Mouse (Mus musculus): ENCODE measurements around the gene Cabp1. TPM values are rescaled to one million over a fixed set of nuclear protein-coding genes. Genes with fewer than 3 reads are reported as not detected.
"Not testable (repeated sequence)": the region's sequence is repeated elsewhere in the genome, so short reads cannot be mapped to it uniquely, and the experiment has no call there.

Cabp1 gene
- polyA plus RNA-seq, 1 experiment from 2014 or later: 6.6 TPM

DNA sequence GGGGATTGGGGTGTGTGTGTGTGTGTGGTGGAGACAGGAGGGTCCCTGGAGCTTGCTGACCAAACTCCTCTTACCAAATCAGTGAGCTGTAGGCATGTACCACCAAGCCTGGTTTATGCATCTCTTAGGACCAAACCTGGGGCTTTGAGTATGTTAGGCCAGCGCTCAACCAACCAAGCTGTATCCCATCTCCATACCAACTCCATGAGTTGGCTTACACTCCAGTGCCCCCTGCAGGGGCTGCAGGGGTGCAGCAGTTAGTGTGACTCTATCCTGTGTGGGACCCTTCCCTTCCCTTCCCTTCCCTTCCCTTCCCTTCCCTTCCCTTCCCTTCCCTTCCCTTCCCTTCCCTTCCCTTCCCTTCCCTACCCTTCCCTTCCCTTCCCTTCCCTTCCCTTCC, 19.6 kb downstream of the Cabp1 start:
- no peak overlapping the region for H3K4me2 ChIP-seq (ENCODE audit: low read length)
- DNase-seq: no peak
- no peaks in the 10 kb centered on the region for H3K9me3 ChIP-seq (ENCODE audit: control insufficient read depth, low read length)
- no peak overlapping the region for H3K4me3 ChIP-seq (replicated peaks; ENCODE audit: low read depth, low read length)
- H3K27ac ChIP-seq (replicated peaks; ENCODE audit: low read depth, low read length): no peak overlapping the region
- H3K36me3 ChIP-seq (ENCODE audit: control insufficient read depth, insufficient read depth, low read length): no peaks in the 10 kb centered on the region
- no peaks in the 10 kb centered on the region for H3K27me3 ChIP-seq (ENCODE audit: control insufficient read depth, insufficient read depth, low read length)
- WGBS: 95% methylated on average over 1 of the region's 1 CpGs
- H3K4me1 ChIP-seq (ENCODE audit: control insufficient read depth, insufficient read depth, low read length): no peaks in the 10 kb centered on the region
- no peak for ATAC-seq (ENCODE audit: low FRiP score, low TSS enrichment)
- H3K9ac ChIP-seq (replicated peaks; ENCODE audit: low read length): no peak overlapping the region

DNA sequence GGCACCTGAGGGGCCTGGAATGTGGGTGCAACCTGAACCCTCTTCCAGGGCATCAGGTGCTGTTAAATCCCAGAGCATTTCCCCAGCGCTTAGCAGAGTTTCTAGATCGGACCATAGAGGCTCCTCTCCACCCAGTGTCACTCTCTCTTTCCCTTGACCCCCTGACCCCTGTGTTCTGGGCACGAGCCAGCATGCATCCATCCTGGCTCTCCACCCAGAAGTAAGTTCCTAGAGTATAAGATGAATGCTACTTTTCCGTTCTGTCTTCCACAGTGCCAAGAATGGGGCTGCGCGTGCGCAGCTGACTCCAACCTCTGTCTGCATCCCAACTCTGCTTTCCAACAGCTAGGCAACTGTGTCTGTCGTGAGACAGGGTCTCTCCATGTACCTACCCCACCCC, 24.0 kb downstream of the Cabp1 start:
- no peak overlapping the region for H3K27ac ChIP-seq (replicated peaks; ENCODE audit: low read depth, low read length)
- 0 out of 2 replicates have a peak, but pooled peaks cover 5% of the 10 kb centered on the region for H3K4me1 ChIP-seq (ENCODE audit: control insufficient read depth, insufficient read depth, low read length)
- H3K9me3 ChIP-seq (ENCODE audit: control insufficient read depth, low read length): no peaks in the 10 kb centered on the region
- WGBS: 81% methylated on average over 8 of the region's 8 CpGs
- ATAC-seq (ENCODE audit: low FRiP score, low TSS enrichment) (no peak), DNase-seq (no peak)
- H3K27me3 ChIP-seq (ENCODE audit: control insufficient read depth, insufficient read depth, low read length): no peaks in the 10 kb centered on the region
- H3K36me3 ChIP-seq (ENCODE audit: control insufficient read depth, insufficient read depth, low read length): no peaks in the 10 kb centered on the region
- no peak overlapping the region for H3K9ac ChIP-seq (replicated peaks; ENCODE audit: low read length)
- no peak overlapping the region for H3K4me2 ChIP-seq (ENCODE audit: low read length)
- H3K4me3 ChIP-seq (replicated peaks; ENCODE audit: low read depth, low read length): no peak overlapping the region

DNA sequence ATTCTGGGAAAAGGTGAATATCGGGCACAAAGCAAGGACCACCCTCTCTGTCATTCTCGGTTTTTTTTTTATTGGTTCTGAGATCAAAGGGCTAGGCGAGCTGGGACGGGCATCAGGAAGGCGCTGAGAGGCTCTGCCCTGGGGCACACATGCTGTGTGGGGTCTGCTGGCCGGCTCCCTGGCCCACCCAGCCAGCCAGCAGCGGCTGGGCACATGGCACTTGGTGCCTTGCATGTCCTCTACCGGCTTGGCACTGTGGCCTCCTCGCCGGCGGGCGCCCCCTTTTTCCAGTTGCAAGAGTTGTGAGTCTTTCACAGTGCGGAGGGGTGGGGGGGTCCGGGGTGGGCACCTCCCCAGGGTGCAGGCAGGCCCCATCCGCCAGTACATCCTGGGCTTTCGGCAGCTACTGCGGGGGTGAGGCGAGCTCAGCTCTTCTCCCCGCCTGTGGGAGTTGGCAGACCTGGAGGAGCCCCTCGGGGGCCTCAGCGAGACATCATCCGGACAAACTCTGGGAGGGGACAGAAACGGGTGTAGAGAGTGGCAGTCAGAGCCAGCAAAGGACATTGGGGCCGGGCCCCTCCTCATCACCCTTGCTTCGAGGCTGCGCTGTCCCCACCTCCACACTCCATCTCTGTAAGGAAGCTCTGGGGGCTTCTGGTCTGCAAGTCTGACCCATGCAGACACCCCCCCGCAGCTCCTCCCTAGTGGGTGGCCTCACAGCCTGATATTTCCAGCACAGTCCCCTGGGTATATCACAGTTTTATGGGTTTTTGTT, 25.4 kb downstream of the Cabp1 start:
- H3K9ac ChIP-seq (replicated peaks; ENCODE audit: low read length): no peak overlapping the region
- no peak overlapping the region for H3K4me3 ChIP-seq (replicated peaks; ENCODE audit: low read depth, low read length)
- H3K4me1 ChIP-seq (ENCODE audit: control insufficient read depth, insufficient read depth, low read length): 0 out of 2 replicates have a peak, but pooled peaks cover 5% of the 10 kb centered on the region
- WGBS: 48% methylated on average over 27 of the region's 27 CpGs
- no peak overlapping the region for H3K27ac ChIP-seq (replicated peaks; ENCODE audit: low read depth, low read length)
- DNase-seq (no peak), ATAC-seq (ENCODE audit: low FRiP score, low TSS enrichment) (no peak)
- H3K4me2 ChIP-seq (ENCODE audit: low read length): no peak overlapping the region
- H3K27me3 ChIP-seq (ENCODE audit: control insufficient read depth, insufficient read depth, low read length): no peaks in the 10 kb centered on the region
- no peaks in the 10 kb centered on the region for H3K9me3 ChIP-seq (ENCODE audit: control insufficient read depth, low read length)
- no peaks in the 10 kb centered on the region for H3K36me3 ChIP-seq (ENCODE audit: control insufficient read depth, insufficient read depth, low read length)

DNA sequence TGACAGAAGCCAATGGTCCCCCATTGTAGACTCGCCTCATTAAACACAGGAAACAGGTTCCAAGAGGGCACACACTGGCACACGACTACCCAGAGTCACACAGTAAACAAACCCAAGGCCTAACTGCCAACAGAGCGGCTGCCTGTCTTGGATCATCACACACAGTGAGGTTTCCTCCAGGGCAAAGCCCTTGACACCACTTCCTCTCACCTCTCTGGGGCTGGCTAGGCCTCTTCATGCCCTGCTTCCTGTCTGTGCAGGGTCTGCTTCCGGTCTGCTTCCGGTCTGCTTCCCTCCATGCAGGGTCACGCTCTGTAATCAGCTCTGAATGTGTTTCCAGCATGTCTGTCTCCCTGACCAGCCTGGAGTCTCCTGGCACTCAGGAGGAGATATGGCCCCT, 26.8 kb downstream of the Cabp1 start:
- DNase-seq: no peak
- H3K27ac ChIP-seq (replicated peaks; ENCODE audit: low read depth, low read length): no peak overlapping the region
- whole genome bisulfite sequencing: 84% methylated on average over 6 of the region's 6 CpGs
- no peak overlapping the region for H3K4me2 ChIP-seq (ENCODE audit: low read length)
- H3K4me1 ChIP-seq (ENCODE audit: control insufficient read depth, insufficient read depth, low read length): 0 out of 2 replicates have a peak, but pooled peaks cover 5% of the 10 kb centered on the region
- H3K9ac ChIP-seq (replicated peaks; ENCODE audit: low read length): no peak overlapping the region
- H3K4me3 ChIP-seq (replicated peaks; ENCODE audit: low read depth, low read length): no peak overlapping the region
- no peak for ATAC-seq (ENCODE audit: low FRiP score, low TSS enrichment)
- no peaks in the 10 kb centered on the region for H3K36me3 ChIP-seq (ENCODE audit: control insufficient read depth, insufficient read depth, low read length)
- H3K27me3 ChIP-seq (ENCODE audit: control insufficient read depth, insufficient read depth, low read length): no peaks in the 10 kb centered on the region
- no peaks in the 10 kb centered on the region for H3K9me3 ChIP-seq (ENCODE audit: control insufficient read depth, low read length)

DNA sequence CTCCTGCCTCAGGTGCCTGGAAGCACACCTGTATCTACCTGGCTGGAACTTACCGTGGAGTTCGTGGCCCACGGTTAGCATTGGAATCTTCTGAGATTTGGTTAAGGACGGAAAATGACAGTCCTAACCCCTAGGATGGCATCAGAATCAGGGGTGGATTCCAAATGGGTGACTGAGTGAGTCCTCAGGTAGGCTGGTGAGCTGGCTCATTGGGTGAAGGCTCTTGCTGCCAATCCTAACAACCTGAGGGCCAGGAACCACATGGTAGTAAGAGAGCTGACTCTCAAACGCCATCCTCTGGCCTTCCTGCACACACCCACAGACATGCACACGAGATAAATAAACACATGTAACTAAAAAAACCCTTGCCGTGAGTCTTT, 27.4 kb downstream of the Cabp1 start:
- Histone ChIP-seq H3K9ac (replicated peaks; ENCODE audit: low read length) (no peak overlapping the region), H3K4me2 (ENCODE audit: low read length) (no peak overlapping the region), H3K4me1 (ENCODE audit: control insufficient read depth, insufficient read depth, low read length) (0 out of 2 replicates have a peak, but pooled peaks cover 5% of the 10 kb centered on the region), H3K27ac (replicated peaks; ENCODE audit: low read depth, low read length) (0 out of 2 replicates have a peak overlapping the region, but pooled peaks have one; percentile 8), H3K4me3 (replicated peaks; ENCODE audit: low read depth, low read length) (no peak overlapping the region), H3K27me3 (ENCODE audit: control insufficient read depth, insufficient read depth, low read length) (no peaks in the 10 kb centered on the region), H3K36me3 (ENCODE audit: control insufficient read depth, insufficient read depth, low read length) (no peaks in the 10 kb centered on the region), H3K9me3 (ENCODE audit: control insufficient read depth, low read length) (no peaks in the 10 kb centered on the region)
- DNase-seq: no peak
- 85% methylated on average over 7 of the region's 7 CpGs for WGBS
- no peak for ATAC-seq (ENCODE audit: low FRiP score, low TSS enrichment)

DNA sequence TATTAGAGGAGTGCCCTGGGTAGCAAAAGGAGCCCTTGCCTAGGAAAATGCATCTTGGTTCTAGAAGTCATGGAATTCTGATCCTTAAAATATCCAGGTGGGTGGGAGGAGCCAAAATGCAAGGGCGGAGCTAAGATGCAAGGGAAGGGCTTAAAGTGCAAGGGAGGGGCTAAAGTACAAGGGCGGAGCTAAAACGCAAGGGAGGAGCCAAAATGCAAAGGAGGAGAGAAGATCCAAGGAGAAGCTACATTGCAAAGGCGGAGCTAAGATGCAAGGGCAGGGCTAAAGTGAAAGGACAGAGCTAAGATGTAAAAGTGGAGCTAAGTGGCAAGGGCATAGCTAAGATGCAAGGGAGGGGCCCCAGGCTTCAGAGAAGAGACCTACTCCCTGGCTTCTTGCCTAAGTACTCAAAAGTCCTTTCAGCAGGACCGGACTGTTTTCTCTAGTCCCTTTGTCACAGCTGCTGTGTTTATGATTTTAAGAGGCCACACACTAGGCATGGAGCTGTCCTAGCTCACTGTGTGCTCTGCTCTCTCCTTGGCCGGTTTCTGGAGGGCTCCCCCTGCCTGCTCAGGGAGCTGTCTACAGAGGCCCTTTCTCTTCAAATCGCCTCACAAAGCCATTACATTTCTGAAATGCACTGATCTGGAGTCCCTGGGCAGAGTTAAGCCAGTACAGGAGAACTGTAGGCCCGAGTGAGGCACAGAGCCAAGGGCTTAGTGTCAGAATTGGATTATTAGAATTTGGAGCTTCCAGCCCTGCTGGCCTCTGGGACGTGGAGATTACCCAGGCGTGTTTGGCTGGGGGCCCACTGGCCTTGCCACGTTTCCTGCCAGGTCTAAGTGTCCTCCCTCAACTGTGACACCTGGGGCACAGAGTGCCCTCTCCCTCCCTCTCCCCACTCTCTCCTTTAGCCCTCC, 28.0 kb downstream of the Cabp1 start:
- Histone ChIP-seq H3K9ac (replicated peaks; ENCODE audit: low read length) (no peak overlapping the region), H3K27me3 (ENCODE audit: control insufficient read depth, insufficient read depth, low read length) (no peaks in the 10 kb centered on the region), H3K36me3 (ENCODE audit: control insufficient read depth, insufficient read depth, low read length) (no peaks in the 10 kb centered on the region), H3K4me2 (ENCODE audit: low read length) (no peak overlapping the region), H3K9me3 (ENCODE audit: control insufficient read depth, low read length) (no peaks in the 10 kb centered on the region), H3K4me1 (ENCODE audit: control insufficient read depth, insufficient read depth, low read length) (0 out of 2 replicates have a peak, but pooled peaks cover 5% of the 10 kb centered on the region), H3K4me3 (replicated peaks; ENCODE audit: low read depth, low read length) (no peak overlapping the region), H3K27ac (replicated peaks; ENCODE audit: low read depth, low read length) (peak overlapping the region; percentile 57)
- ATAC-seq (ENCODE audit: low FRiP score, low TSS enrichment) (peak; percentile 43; the same call in 1 of the 2 replicates), DNase-seq (peak; percentile 75)
- 39% methylated on average over 11 of the region's 11 CpGs for WGBS

DNA sequence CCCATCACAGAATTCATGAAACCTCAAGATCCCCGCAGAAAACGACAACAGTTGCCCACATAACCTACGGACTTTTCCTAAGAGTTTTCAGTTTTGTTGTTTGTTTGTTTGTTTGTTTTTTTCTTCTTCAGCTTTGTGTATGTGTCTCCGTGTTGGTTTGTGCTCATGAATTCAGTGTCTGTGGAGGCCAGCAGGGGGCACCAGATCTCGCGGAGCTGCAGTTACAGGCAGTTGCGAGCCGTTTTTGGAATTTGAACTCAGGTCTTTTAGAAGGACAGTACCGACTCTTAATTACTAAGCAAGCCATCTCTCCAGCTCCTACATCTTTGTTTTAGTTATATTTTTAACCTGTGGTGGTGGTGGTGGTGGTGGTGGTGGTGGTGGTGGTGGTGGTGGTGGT, 28.8 kb downstream of the Cabp1 start:
- 0 out of 2 replicates have a peak, but pooled peaks cover 5% of the 10 kb centered on the region for H3K4me1 ChIP-seq (ENCODE audit: control insufficient read depth, insufficient read depth, low read length)
- ATAC-seq (ENCODE audit: low FRiP score, low TSS enrichment) (no peak), DNase-seq (peak; percentile 39)
- H3K4me3 ChIP-seq (replicated peaks; ENCODE audit: low read depth, low read length): no peak overlapping the region
- no peak overlapping the region for H3K27ac ChIP-seq (replicated peaks; ENCODE audit: low read depth, low read length)
- H3K9me3 ChIP-seq (ENCODE audit: control insufficient read depth, low read length): no peaks in the 10 kb centered on the region
- no peaks in the 10 kb centered on the region for H3K27me3 ChIP-seq (ENCODE audit: control insufficient read depth, insufficient read depth, low read length)
- no peaks in the 10 kb centered on the region for H3K36me3 ChIP-seq (ENCODE audit: control insufficient read depth, insufficient read depth, low read length)
- 65% methylated on average over 9 of the region's 9 CpGs for WGBS
- H3K9ac ChIP-seq (replicated peaks; ENCODE audit: low read length): no peak overlapping the region
- no peak overlapping the region for H3K4me2 ChIP-seq (ENCODE audit: low read length)

DNA sequence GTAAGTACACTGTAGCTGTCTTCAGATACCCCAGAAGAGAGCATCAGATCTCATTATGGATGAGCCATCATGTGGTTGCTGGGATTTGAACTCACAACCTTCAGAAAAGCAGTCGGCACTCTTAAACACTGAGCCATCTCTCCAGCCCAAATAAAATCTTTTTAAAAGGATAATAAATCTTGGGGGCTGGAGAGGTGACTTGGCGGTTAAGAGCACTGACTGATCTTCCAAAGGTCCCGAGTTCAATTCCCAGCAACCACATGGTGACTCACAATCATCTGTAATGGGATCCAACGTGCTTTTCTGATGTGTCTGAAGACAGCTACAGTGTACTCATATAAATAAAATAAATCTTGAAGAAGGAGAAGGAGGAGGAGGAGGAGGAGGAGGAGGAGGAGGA, 29.7 kb downstream of the Cabp1 start:
- not testable (repeated sequence) for DNase-seq; H3K36me3 ChIP-seq (ENCODE audit: control insufficient read depth, insufficient read depth, low read length); H3K27ac ChIP-seq (replicated peaks; ENCODE audit: low read depth, low read length); H3K27me3 ChIP-seq (ENCODE audit: control insufficient read depth, insufficient read depth, low read length); H3K9ac ChIP-seq (replicated peaks; ENCODE audit: low read length); H3K4me2 ChIP-seq (ENCODE audit: low read length); H3K4me3 ChIP-seq (replicated peaks; ENCODE audit: low read depth, low read length); H3K9me3 ChIP-seq (ENCODE audit: control insufficient read depth, low read length); ATAC-seq (ENCODE audit: low FRiP score, low TSS enrichment); H3K4me1 ChIP-seq (ENCODE audit: control insufficient read depth, insufficient read depth, low read length)
- 84% methylated on average over 4 of the region's 4 CpGs for whole genome bisulfite sequencing
